Mouse (Mus musculus) ZHBTc4 (cell line): ENCODE measurements at regions not wholly inside any gene's neighbourhood (a gene's known extent, or its start where the extent isn't known, plus 50 kb on each side); places are given as distances from the start of the nearest gene placed in this dataset.

ENCODE experiments used
- DNase-seq: peaks from one replicate; pipeline ENCODE4 v3.0.0-alpha.2; 2011; ENCODE audit warnings: low read depth, low spot score

DNA sequence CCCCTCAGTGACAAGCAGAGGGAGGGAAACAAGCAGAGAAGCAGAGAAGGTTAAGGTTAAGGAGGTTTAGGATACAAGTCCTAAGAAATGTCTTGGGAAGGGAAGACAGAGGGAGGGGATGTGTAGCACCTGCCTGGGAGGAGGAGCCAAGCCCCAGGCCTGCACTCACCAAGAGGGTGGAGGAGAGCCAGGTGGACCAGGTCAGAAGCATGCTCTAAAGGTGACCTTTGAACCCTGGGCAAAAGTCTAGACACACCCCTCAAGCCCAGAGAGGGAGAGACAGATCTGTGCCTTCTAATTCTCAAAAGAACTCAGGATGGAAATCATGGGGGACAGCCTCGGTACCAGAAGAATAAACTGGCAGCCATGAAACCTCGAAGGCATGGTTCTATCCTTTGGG lies 54.4 kb upstream of the Calm2 start:
- DNase-seq = no peak

DNA sequence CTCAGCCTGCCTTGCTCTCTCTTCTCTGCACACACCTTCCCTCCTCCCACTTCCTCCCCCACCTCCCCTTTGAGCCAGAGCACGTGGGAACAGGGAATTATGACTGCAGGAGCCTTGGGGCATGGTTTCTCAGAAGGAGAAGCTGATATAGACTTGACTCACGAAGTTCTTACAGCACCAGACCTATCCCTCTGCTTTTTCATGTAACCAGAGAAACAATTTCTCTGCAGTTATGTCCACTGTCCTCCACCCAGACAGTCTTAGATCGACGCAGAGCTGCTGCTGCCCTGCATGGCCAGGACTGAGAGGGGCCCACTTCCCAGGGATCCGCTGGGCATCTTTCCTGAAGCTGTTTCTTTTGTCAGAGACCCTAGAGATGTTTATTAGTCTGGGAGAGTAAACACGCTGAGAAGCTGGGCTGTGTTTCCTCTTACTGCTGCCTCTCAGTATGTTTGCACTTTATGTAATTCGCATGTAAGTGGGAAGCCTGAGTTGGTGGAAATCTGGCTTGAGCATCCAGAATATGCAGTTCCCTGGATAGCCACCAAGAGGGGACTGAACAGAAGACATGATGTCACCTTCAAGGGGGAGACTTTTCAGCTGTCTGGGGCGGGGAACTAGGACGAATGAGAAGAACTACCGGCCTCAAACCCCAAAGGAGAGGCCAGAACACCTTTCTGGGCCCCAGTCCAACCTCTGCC lies 55.1 kb upstream of the Calm2 start:
- no peak for DNase-seq

- no peak for DNase-seq
These were observed 55.9 kb upstream of the Calm2 start for GRCm38 (mm10) chr17:87502388-87503369.

- DNase-seq = no peak
These were observed 56.8 kb upstream of the Calm2 start for GRCm38 (mm10) chr17:87503491-87503890.

DNA sequence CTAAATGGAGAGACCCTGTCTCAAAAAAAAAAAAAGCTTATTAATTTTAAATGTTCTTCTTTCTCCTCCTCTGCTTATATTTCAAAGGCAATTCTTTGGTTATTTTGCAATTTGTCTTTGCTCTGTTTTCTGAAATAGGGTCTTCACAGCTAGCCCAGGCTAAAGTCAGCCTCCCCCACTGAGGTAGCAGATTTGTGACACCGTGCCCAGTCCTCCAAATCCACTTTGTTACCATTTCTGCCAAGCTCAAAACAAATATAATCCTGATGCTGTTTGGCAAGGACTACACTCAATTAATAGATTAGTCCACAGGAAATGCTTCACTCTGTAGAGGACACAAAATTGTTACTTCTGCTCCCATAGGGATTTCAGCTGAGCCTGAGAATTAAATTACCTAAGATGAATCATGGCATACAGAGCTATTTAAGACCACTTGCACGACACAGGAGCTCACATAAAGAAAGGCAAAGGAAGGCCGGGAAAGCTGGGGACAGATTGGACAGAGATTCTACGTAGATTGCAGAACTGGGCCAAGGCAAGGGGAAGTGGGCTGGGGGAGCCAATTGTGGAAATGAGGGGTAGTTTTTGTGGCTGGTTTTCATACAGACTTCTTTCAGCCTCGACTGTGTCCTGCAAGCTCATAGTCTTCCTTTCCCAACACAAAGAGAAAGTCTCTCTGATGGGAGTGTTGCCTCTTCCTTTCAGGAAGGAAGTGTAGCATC lies 58.4 kb upstream of the Calm2 start:
- DNase-seq = no peak

DNA sequence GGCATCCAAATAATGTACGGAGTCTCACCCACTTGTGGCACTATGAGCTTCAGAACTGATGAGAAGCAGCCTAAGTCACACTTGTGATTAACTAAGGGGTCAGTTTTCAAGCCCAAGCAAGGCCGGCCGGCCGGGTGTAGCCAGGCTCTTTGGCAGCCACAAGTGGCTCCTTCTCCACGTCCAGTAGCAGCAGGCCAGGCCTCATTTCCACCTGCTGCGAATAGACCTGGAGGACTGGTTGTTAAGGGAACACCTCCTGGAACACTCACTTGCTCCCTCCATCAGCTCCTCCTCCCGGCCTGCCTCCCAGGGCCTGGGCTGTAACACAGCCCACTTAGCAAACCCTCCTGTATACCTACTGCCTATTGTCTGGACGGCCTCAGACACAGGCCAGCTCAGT lies 61.1 kb upstream of the Calm2 start:
- no peak for DNase-seq

GRCm38 (mm10) chr17:87508582-87509253 lies 62.0 kb upstream of the Calm2 start:
- no peak for DNase-seq

GRCm38 (mm10) chr17:87512000-87512611 lies 65.4 kb upstream of the Calm2 start:
- DNase-seq = peak; percentile 54

DNA sequence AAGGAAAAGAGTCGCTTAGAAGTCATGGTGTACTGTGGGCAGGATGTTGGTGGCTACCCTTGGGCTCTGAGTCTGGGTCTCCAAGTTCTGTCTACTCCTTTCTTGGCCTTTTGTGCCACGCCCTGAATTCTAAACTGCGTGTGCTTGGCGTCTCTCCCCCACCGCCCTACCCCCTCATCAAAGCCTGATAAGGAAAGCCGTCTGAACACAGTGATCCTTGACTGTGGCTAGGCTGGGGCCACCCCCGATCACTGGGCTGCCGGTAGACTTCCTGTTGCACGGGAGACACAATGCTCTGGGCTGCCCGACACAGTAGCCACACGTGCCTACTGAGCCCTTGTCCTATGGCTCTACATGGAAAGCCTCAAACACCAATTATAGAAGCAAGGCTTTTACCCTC lies 67.1 kb upstream of the Calm2 start:
- DNase-seq = peak; percentile 52

- DNase-seq = no peak
These were observed 67.8 kb upstream of the Calm2 start for GRCm38 (mm10) chr17:87514366-87515126.

- no peak for DNase-seq
These were observed 70.5 kb upstream of the Calm2 start for GRCm38 (mm10) chr17:87517258-87517657.

DNA sequence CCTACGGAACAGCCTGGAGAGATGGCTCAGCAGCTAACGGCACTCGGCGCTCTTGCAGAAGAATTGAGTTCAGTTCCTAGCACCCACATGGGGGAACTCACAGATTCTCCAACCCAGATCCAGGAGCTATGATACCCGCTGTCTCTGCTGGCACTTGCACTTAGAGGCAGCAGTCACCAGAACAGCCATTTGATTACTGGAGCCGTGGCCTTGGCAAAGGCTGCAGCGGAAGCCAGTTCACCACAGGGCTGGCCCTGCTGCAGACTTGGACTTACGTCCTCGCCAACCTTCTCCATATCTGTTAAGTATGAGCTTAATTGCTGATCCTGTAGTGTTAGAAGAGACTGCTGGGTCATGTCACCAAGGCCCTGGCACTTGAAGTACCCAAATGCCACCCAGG lies 72.7 kb upstream of the Calm2 start:
- no peak for DNase-seq

DNA sequence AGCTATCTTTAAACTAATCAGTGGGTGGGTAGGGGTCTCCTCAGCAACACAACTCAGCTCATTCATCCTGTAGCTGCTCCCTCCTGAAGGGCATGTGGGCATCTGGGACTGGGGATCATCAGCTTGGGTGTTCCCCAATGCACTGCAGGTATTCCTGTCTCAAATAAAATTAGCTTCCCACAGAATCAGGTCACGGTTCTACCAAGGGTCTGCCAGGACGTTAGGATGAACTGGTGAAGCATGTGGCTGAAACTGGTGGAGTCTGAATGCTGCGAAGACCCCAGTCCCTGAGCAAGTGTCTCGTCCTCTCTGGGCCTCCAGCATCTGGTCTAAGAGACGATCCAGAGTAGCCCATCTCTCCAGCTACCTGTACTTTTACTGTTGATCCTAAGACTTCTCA lies 74.1 kb upstream of the Calm2 start:
- DNase-seq = no peak

GRCm38 (mm10) chr17:87521622-87522151 lies 75.0 kb upstream of the Calm2 start:
- DNase-seq = peak; percentile 75

- peak; percentile 24 for DNase-seq
These were observed 75.9 kb upstream of the Calm2 start for GRCm38 (mm10) chr17:87522500-87523091.

DNA sequence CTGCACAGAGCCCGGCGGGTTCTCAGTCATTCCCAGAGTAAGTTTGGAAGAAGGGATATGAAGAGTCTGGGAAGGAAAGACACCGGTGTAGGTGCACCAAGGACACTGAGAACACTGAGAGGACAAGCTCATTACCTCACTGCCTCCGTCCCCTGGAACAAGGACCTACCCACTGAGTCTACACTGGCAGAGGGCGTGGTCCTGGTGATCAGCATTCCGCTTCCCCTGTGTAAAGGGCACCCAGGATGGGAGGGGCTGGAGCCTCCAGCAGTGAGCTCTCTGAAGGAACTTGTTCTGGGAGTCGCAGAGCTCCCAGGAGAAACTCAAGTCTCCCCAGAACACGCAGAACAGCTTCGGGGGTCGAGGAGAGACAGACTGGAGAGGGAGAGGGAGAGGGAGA lies 76.9 kb upstream of the Calm2 start:
- peak; percentile 85 for DNase-seq

- no peak for DNase-seq
These were observed 80.4 kb upstream of the Calm2 start for GRCm38 (mm10) chr17:87527174-87527573.

DNA sequence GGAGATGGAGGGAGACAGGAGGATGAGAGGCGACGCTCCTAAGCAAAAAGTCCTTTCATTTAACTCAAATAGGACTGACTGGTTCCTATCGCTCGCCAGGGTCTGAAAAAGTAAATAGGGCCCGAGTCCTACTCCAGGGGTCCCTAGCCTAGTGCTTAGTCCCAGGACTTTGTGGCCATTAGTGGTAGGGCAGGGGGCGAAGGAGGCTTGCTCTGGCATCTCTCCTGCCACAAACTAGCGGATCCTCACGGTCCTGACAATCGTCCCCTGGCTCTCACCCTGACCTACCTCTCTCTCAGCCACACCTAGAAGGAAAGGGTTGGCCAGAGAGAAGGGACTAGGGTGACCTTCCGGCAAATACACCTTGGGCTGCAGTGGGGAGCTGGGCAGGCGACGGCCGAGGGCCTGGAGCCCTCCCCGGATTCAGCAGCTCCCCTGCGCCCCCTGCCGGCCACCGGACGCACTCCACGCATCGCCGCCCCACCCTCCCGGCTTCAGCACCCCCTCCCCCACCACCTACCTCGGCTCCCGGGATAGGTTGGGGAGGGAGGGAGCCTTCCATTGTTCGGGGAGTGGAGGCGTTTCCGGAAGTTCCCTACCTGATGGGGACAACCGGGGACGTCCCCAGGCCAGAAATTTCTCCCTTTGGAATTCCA lies 83.6 kb upstream of the Calm2 start:
- DNase-seq = peak; percentile 88

- DNase-seq = no peak
These were observed 84.2 kb upstream of the Calm2 start for GRCm38 (mm10) chr17:87530818-87531410.
